Mouse (Mus musculus) frontal cortex, postnatal 14 days (tissue): ENCODE measurements around the gene Zfp212.
"Not testable (repeated sequence)": the region's sequence is repeated elsewhere in the genome, so short reads cannot be mapped to it uniquely, and the experiment has no call there.

ENCODE experiments used
- DNase-seq, 2 experiments: peaks; one replicate each; pipeline ENCODE4 v3.0.0; 2022; ENCODE audit warnings: low spot score in 2 of 2

Gene Zfp212

GRCm38 (mm10) chr6:47942461-47942860 lies 22.2 kb downstream of the Zfp212 start:
- no peak for DNase-seq

GRCm38 (mm10) chr6:47943021-47943691 lies 22.9 kb downstream of the Zfp212 start:
- DNase-seq, result peak in 1 of 2 experiments; percentile 42

GRCm38 (mm10) chr6:47943721-47944120 lies 23.4 kb downstream of the Zfp212 start:
- no peak for DNase-seq

GRCm38 (mm10) chr6:47947388-47947787 lies 27.1 kb downstream of the Zfp212 start:
- DNase-seq, result no peak

GRCm38 (mm10) chr6:47953191-47953726 lies 33.0 kb downstream of the Zfp212 start, which contains the start of gene Zfp956:
TSS of gene Zfp956 (plus strand) at chr6:47953390.
- DNase-seq, result peak; percentile 89 to 93

GRCm38 (mm10) chr6:47954425-47954824 lies 34.1 kb downstream of the Zfp212 start:
- DNase-seq, result no peak

- DNase-seq, result no peak
Observed at GRCm38 (mm10) chr6:47957816-47958215, 37.5 kb downstream of the Zfp212 start.

- no peak for DNase-seq
Observed at GRCm38 (mm10) chr6:47960685-47961421, 40.6 kb downstream of the Zfp212 start.

- DNase-seq, result no peak
Observed at GRCm38 (mm10) chr6:47963051-47963450, 42.8 kb downstream of the Zfp212 start.

GRCm38 (mm10) chr6:47968166-47968565 lies 47.9 kb downstream of the Zfp212 start:
- not testable (repeated sequence) for DNase-seq

GRCm38 (mm10) chr6:47974599-47974998 lies 54.3 kb downstream of the Zfp212 start:
- DNase-seq, result no peak

GRCm38 (mm10) chr6:47978897-47979368 lies 58.7 kb downstream of the Zfp212 start:
- peak; percentile 54 to 68 for DNase-seq
